Mouse (Mus musculus) left cerebral cortex, adult 2 months (tissue): Measurements from ENCODE around the gene Hspb8. TPM values are rescaled to one million over a fixed set of nuclear protein-coding genes. Genes with fewer than 3 reads are reported as not detected.

Experiments used
- DNase-seq, 2 experiments: peaks; one replicate each; pipeline ENCODE4 v3.0.0; 2021 to 2022; ENCODE audit warnings: low spot score in 2 of 2, mixed read lengths in 1 of 2; ENCODE audit errors: extremely low spot score in 1 of 2
- H3K27ac ChIP-seq: fragments of 200-600 bp; 2 replicates; pipeline ENCODE4 v1.8.1; 2022
- H3K4me3 ChIP-seq: fragments of 200-600 bp; 2 replicates; pipeline ENCODE4 v1.8.1; 2022
- CTCF ChIP-seq: fragments of 200-600 bp; IDR thresholded peaks from 2 replicates; pipeline ENCODE4 v1.8.1; 2022; ENCODE audit warnings: antibody characterized with exemption, mild to moderate bottlenecking, moderate library complexity
- intact Hi-C: fragments of 180-260 bp; cut with DNase I; formaldehyde crosslinking; loops from one replicate; pipeline ENCODE4 v1.15.1; 2025
- total RNA-seq, 2 experiments: library from RNA; stranded (reverse); gene quantifications; 2 replicates each; pipeline ENCODE4 v1.2.3; 2021

The Hspb8 gene
- total RNA-seq, 2 experiments from 2014 or later = 11.0 to 12.6 TPM

DNA sequence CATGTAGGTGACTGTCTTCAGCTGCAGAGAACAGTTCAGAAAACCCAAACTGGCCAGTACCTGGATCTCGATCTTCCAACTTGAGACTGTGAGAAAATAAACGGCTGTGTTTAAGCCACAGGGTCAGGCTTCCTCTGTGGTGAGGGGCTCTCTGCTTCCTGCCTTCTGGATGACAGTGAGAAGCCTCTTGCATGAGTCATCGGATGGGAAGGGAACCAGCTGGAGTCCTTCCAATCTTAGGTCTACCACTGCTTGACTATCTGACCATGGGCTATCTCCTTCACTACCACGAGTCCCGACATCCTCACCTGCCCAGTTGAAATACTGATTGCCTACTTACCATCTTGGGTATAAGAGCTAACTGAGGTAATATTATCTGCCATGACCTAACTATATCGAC lies 40.9 kb downstream of the Hspb8 start:
- intact Hi-C loops = loop anchor here (10.0 kb wide), 1 partner anchor 213 kb away; the partner anchor contains the start of gene Srrm4
- no peak overlapping the region for H3K4me3 ChIP-seq

DNA sequence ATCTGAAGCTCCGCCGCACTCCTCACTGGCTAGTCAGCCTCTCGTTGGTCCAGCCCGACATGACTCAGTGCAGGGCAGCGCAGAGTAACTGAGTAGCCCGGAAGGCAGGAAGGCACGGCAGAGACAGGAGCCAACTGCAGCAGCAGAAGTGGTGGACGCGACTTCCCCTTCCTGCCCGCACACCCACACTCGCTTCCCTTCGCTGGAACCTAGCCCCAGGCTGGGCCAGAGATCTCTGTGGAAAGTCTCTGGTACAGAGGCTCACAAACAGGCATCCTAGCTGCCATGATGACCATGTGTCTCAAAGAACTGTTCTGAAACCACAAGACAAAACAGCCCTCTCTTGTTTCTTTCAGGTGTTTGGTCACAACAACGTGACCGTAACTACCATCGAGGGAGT lies 41.4 kb downstream of the Hspb8 start:
- no peak overlapping the region for H3K27ac ChIP-seq
- no peak for DNase-seq
- no peak overlapping the region for H3K4me3 ChIP-seq
- intact Hi-C loops = loop anchor here (10.0 kb wide), 1 partner anchor 214 kb away; the partner anchor contains the start of gene Srrm4
- no peak for TF ChIP-seq CTCF

More for the DNA sequence above, 40.9 kb downstream of the Hspb8 start:
- no peak overlapping the region for H3K27ac ChIP-seq
- TF ChIP-seq CTCF = no peak
- no peak for DNase-seq

DNA sequence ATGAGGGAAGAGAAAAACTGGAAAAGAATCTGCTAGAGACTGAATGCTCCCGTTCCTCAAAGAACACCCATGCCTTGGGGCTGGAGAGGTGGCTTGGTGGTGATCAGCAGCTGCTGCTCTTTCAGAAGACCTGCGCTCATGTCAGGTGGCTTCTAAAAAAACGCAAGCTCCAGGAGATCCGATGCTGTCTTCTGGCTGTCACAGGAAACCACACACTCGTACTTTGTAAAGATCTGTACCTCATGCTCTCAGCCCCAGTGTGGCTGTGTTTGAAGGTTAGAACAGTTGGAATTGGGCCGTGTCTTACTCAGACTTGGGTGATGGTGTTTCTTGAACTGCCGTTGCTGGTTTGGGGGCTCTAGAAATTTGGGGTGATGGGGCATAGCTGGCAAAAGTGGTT lies 42.3 kb downstream of the Hspb8 start:
- Histone ChIP-seq H3K4me3 (no peak overlapping the region), H3K27ac (no peak overlapping the region)
- TF ChIP-seq CTCF = no peak
- DNase-seq = no peak
- intact Hi-C loops = loop anchor here (10.0 kb wide), 1 partner anchor 214 kb away; the partner anchor contains the start of gene Srrm4

DNA sequence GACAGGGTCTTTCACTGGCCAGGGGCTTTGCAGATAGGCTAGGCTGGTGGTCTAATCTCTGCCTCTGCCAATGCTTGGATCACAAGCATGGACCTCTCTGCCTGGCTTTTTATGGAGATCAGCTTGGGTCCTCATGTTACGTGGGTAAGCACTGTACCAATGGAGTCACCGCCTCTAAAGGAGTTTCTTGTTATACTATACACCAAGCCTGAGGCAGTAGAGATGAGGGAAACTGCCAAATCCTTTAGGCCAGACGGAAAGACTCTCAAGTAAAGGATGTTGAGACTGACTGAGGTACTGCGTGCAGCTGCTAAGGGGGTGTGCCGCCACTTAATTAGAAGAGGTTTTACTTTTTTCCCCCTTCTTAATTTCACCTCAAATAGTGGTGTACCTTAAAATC lies 43.8 kb downstream of the Hspb8 start:
- H3K4me3 ChIP-seq = no peak overlapping the region
- H3K27ac ChIP-seq = no peak overlapping the region
- TF ChIP-seq CTCF = no peak
- no peak for DNase-seq
- intact Hi-C loops = no loop called here

DNA sequence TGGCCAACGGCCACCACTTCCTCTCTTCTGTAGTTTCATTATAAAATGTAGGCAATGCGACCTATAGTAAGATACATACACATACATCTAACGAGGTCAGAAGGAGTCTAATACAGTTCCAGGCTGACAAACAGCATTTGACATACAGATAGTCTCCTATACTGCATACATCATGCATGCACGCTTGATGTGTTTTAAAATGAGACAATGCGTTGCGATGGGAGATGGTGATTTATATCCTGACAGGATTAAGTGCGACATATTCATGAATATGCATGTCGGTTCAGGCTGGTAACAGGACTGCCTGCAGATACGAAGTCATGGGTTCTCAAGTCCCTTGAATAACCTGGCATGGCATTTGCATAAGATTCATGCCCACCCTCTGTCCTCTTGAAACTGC lies 54.7 kb downstream of the Hspb8 start:
- no peak overlapping the region for H3K4me3 ChIP-seq
- intact Hi-C loops = no loop called here
- no peak overlapping the region for H3K27ac ChIP-seq
- no peak for DNase-seq
- no peak for TF ChIP-seq CTCF

DNA sequence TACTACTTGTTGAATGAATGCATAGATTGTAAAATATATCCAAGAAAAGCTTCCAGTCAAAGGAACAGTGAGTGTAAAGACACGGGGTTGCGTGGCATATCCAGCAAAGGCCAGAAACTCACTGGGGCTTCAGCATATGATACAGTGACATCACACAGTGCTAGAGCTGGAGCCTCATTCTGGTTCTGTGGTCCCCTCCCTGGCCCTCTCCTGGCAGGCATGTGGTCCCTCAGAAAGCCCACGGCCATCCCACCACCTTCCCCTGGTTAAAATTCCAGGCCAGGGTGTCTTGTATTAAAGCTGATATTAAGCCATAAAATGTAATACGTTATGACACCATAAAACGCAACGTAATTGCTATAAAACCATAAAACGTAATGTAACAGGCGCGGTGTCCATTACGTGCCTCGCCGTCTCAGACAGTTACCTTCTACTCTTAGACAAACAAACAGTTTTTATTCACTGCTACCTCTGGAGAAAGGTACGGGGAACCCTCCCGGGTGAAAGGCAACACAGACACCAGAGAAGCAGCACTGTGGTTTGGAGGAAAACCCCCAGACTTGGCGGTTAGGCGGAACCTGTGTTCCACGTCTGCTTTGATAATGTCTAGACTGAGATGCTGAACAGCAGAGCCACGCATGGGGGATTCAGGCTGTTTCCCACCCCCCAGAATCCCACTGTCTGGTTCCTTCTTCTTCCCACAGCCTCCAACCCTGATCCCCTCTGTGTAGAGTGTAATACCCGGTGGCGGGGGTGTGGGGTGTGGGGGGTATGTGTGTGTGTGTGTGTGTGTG lies 55.6 kb downstream of the Hspb8 start:
- intact Hi-C loops = no loop called here
- H3K27ac ChIP-seq = no peak overlapping the region
- no peak for TF ChIP-seq CTCF
- no peak for DNase-seq
- no peak overlapping the region for H3K4me3 ChIP-seq

DNA sequence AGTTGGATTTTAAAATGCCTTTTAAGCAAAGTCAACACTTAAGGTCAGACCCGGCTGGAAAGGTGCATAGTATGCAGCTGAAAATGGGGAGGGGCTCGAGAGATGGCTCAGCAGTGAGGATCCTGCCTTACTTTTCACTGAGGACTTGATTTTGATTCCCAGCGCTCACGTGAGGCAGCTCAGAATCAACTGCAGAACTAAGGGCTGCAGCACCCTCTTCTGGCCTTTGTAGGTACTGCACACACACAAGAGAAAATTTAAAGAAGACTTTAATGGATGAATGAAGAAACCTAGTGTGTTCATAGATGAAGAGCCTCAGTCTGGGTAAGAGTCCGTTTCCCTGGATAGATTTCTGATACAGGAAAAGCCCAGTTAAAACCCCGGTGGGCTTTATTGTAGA lies 61.3 kb downstream of the Hspb8 start:
- intact Hi-C loops = no loop called here
- Histone ChIP-seq H3K27ac (no peak overlapping the region), H3K4me3 (no peak overlapping the region)
- TF ChIP-seq CTCF = peak; percentile 15
- DNase-seq = no peak

DNA sequence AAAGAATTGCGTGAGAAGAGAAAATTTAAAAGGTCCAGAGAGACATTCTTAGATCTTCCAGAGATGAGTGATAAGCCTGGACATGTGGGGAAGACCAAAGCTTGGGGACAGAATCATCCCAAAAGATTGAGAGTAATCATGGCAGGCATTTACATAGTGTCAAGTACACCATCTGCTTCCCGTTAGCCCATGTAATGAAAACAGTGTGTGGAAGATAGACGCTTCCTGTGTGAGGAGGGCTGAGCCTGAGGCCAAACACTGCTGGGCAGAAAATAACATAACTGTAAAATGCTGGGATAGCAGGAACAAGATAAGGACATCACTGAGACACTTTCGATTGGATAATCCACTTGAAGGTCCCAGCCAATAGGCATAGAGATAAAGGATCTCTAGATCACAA lies 61.9 kb downstream of the Hspb8 start:
- TF ChIP-seq CTCF = no peak
- no peak overlapping the region for H3K4me3 ChIP-seq
- DNase-seq = no peak
- no peak overlapping the region for H3K27ac ChIP-seq
- intact Hi-C loops = no loop called here

Other genes with a start within 250 kb of the Hspb8 start
- under 1 TPM; 0.23 to 0.27 TPM for gene Ccdc60, start 133.9 kb downstream of the Hspb8 start, total RNA-seq
- gene Srrm4, start 169.0 kb upstream of the Hspb8 start, total RNA-seq = 10 to 100 TPM; 28.8 to 30.7 TPM